Mouse (Mus musculus): ENCODE measurements around the gene Adamtsl2. TPM values are rescaled to one million over a fixed set of nuclear protein-coding genes. Genes with fewer than 3 reads are reported as not detected.

Gene Adamtsl2
- total RNA-seq (2014; rRNA removed) (14.3 and 17.0 TPM in 2 replicates), polyA plus RNA-seq (2015; fragmentation: Nextera tagmentation; extraction: Ambion mirVana) (7.3 and 9.3 TPM in 2 replicates)

DNA sequence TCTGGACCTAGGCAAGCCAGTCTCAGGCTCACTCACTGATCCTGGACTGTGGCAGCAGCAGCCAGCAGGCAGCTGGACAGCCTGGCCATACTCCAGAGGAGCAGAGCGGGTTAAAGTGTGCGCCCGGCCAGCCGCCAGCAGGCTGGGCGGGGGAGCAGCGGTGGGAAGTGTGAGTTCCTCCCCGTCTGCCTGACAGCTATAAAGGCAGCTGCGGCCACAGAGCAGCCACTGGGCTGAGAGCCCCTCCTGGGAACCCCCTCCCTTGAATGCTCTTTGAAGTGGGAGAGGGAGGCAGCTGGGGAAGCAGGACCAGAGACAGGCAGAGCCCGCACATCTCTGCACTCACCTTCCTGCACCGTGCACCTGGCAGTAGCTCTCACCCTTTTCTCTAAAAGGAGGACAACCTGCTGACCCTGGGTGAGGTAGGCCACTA, at the start of gene Adamtsl2:
Gene Adamtsl2, plus strand, starts transcription at position 228 of the 433 bp plus-strand sequence.
- ATAC-seq (ENCODE audit: low FRiP score) (peak; percentile 63), DNase-seq (ENCODE audit: low spot score) (peak; percentile 88)
- Histone ChIP-seq H3K36me3 (ENCODE audit: insufficient read depth, low read length) (no peaks in the 10 kb centered on the region), H3K4me1 (ENCODE audit: insufficient read depth, low read length) (0 out of 2 replicates have a peak, but pooled peaks cover 7% of the 10 kb centered on the region), H3K9ac (replicated peaks; ENCODE audit: low read length, poor library complexity, severe bottlenecking) (no peak within 1 kb of the TSS; the same call in 1 of the 2 replicates), H3K4me2 (ENCODE audit: low read depth, low read length, poor library complexity, severe bottlenecking) (peak within 1 kb of the TSS; percentile 19), H3K9me3 (ENCODE audit: low read length) (no peaks in the 10 kb centered on the region), H3K4me3 (ENCODE audit: low read depth, low read length) (no peak within 1 kb of the TSS), H3K27me3 (ENCODE audit: insufficient read depth, low read length) (no peaks in the 10 kb centered on the region), H3K27ac (ENCODE audit: low read depth, low read length) (no peak within 1 kb of the TSS)
- 3% methylated on average over 10 of the region's 10 CpGs for WGBS
- TF ChIP-seq CTCF (IDR thresholded peaks at IDR 0.05): no peak

GRCm38 (mm10) chr2:27032361-27032760, 46.8 kb upstream of the Adamtsl2 start:
- ATAC-seq (ENCODE audit: low FRiP score) (no peak), DNase-seq (ENCODE audit: low spot score) (no peak)
- Histone ChIP-seq H3K4me2 (ENCODE audit: low read depth, low read length, poor library complexity, severe bottlenecking) (no peak overlapping the region), H3K4me1 (ENCODE audit: insufficient read depth, low read length) (peaks cover 5% of the 10 kb centered on the region; the same call in 1 of the 2 replicates), H3K27ac (ENCODE audit: low read depth, low read length) (no peak overlapping the region), H3K36me3 (ENCODE audit: insufficient read depth, low read length) (no peaks in the 10 kb centered on the region), H3K9me3 (ENCODE audit: low read length) (no peaks in the 10 kb centered on the region), H3K4me3 (ENCODE audit: low read depth, low read length) (no peak overlapping the region), H3K27me3 (ENCODE audit: insufficient read depth, low read length) (no peaks in the 10 kb centered on the region), H3K9ac (replicated peaks; ENCODE audit: low read length, poor library complexity, severe bottlenecking) (no peak overlapping the region)
- peak; percentile 45; the same call in 1 of the 2 replicates for TF ChIP-seq CTCF (IDR thresholded peaks at IDR 0.05)
- 71% methylated on average over 2 of the region's 2 CpGs for WGBS

DNA sequence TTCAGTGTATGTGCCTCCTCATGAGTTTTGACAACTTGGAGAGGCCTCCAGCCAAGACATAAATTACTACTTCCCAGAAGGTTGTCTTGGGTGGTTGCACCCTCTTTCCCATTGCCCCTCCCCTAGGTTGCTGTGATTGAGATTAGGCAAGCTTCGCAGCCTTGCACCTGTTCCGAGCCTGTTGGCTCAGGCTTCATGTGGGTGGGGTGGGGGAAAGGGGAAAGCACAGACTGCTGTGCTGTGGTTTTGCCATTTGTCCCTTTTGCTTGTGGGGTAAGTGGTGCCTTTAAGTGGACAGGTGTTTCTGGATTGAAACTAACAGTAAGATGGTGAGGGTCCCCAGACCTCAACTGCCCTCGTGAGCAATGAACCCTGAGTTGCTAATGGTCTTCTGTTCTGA, 43.2 kb upstream of the Adamtsl2 start:
- Histone ChIP-seq H3K4me3 (ENCODE audit: low read depth, low read length) (no peak overlapping the region), H3K27ac (ENCODE audit: low read depth, low read length) (no peak overlapping the region), H3K4me1 (ENCODE audit: insufficient read depth, low read length) (no peaks in the 10 kb centered on the region), H3K4me2 (ENCODE audit: low read depth, low read length, poor library complexity, severe bottlenecking) (no peak overlapping the region), H3K9ac (replicated peaks; ENCODE audit: low read length, poor library complexity, severe bottlenecking) (no peak overlapping the region), H3K27me3 (ENCODE audit: insufficient read depth, low read length) (no peaks in the 10 kb centered on the region), H3K36me3 (ENCODE audit: insufficient read depth, low read length) (no peaks in the 10 kb centered on the region), H3K9me3 (ENCODE audit: low read length) (no peaks in the 10 kb centered on the region)
- TF ChIP-seq CTCF (IDR thresholded peaks at IDR 0.05): no peak
- WGBS: 58% methylated on average over 3 of the region's 3 CpGs
- ATAC-seq (ENCODE audit: low FRiP score) (no peak), DNase-seq (ENCODE audit: low spot score) (no peak)

DNA sequence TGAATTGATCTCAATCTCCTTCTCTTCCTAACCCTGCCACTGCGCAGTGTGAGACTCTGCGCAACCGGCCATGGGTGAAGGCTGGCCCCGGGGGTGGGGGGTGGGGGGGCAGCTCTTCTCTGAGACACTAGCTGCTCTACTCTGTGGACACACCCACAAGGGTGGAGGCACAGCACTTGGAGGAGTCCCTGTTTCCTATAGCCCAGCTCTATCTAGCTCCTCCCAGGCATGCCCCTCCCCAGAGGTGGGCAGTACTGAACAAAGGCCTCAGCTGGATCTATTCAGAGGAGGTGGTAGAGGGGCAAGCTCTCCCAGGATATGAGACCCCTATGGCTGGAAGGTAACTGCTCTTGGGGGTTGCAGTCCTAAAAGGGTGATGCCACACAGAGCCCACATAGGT, 42.2 kb upstream of the Adamtsl2 start:
- no peak overlapping the region for H3K9ac ChIP-seq (replicated peaks; ENCODE audit: low read length, poor library complexity, severe bottlenecking)
- 67% methylated on average over 4 of the region's 4 CpGs for WGBS
- TF ChIP-seq CTCF (IDR thresholded peaks at IDR 0.05): no peak

DNA sequence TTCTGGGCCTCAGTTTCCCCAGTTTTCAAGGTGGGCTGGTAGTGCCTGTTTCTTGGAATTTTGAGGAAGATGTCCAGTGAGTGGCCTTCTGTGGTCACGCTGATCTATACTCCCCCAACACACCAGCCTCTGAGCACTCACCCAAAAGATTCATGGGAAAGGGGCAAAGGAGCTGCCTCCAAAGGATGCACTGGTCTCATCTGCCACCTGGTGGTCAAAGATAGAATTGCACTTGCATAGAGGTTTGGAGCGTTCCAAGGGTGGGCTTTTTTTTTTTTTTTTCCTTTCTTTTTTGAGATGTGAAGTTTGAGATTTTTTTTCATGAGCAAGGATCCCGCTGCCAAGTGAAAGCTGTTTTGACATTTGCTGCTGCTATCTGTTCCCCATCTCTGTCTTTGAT, 40.6 kb upstream of the Adamtsl2 start:
- Histone ChIP-seq H3K4me2 (ENCODE audit: low read depth, low read length, poor library complexity, severe bottlenecking) (no peak overlapping the region), H3K27ac (ENCODE audit: low read depth, low read length) (no peak overlapping the region), H3K4me1 (ENCODE audit: insufficient read depth, low read length) (no peaks in the 10 kb centered on the region), H3K27me3 (ENCODE audit: insufficient read depth, low read length) (no peaks in the 10 kb centered on the region), H3K36me3 (ENCODE audit: insufficient read depth, low read length) (no peaks in the 10 kb centered on the region), H3K9me3 (ENCODE audit: low read length) (no peaks in the 10 kb centered on the region), H3K4me3 (ENCODE audit: low read depth, low read length) (no peak overlapping the region), H3K9ac (replicated peaks; ENCODE audit: low read length, poor library complexity, severe bottlenecking) (no peak overlapping the region)
- peak; percentile 85 for DNase-seq (ENCODE audit: low spot score)
- 0 out of 2 replicates have a peak, but pooled peaks have one; percentile 38 for ATAC-seq (ENCODE audit: low FRiP score)
- peak; percentile 97 for TF ChIP-seq CTCF (IDR thresholded peaks at IDR 0.05)
- 1% methylated on average over 3 of the region's 3 CpGs for WGBS

More for the DNA sequence above, 42.2 kb upstream of the Adamtsl2 start:
- Histone ChIP-seq H3K4me1 (ENCODE audit: insufficient read depth, low read length) (no peaks in the 10 kb centered on the region), H3K4me3 (ENCODE audit: low read depth, low read length) (no peak overlapping the region), H3K4me2 (ENCODE audit: low read depth, low read length, poor library complexity, severe bottlenecking) (no peak overlapping the region), H3K9me3 (ENCODE audit: low read length) (no peaks in the 10 kb centered on the region), H3K27ac (ENCODE audit: low read depth, low read length) (no peak overlapping the region), H3K27me3 (ENCODE audit: insufficient read depth, low read length) (no peaks in the 10 kb centered on the region), H3K36me3 (ENCODE audit: insufficient read depth, low read length) (no peaks in the 10 kb centered on the region)
- no peak for DNase-seq (ENCODE audit: low spot score)
- no peak for ATAC-seq (ENCODE audit: low FRiP score)

DNA sequence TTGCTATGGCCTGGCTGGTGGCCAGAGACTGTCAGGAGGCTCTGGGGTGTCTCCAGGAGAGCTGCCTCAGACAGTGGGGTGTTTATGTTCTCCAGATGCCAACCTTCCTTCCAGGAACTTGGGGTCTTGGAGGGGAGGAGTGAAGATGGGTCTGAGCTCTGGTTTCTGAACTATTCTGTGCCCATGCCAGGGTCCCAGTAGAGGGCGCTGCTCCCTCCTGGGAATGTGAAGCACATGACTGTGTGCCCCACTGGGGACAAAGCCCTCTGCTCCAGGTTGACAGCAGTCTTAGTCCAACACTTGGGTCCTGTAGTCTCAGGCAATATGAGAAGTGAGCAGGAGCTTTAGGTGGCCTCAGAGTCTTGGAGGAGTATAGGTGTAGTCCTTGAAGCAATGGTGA, 39.9 kb upstream of the Adamtsl2 start:
- H3K27me3 ChIP-seq (ENCODE audit: insufficient read depth, low read length): no peaks in the 10 kb centered on the region
- 10% methylated on average over 1 of the region's 1 CpGs for WGBS

More for the DNA sequence above, 39.9 kb upstream of the Adamtsl2 start:
- DNase-seq (ENCODE audit: low spot score) (no peak), ATAC-seq (ENCODE audit: low FRiP score) (no peak)
- Histone ChIP-seq H3K9me3 (ENCODE audit: low read length) (no peaks in the 10 kb centered on the region), H3K4me3 (ENCODE audit: low read depth, low read length) (no peak overlapping the region), H3K4me1 (ENCODE audit: insufficient read depth, low read length) (no peaks in the 10 kb centered on the region), H3K27ac (ENCODE audit: low read depth, low read length) (no peak overlapping the region), H3K36me3 (ENCODE audit: insufficient read depth, low read length) (no peaks in the 10 kb centered on the region), H3K4me2 (ENCODE audit: low read depth, low read length, poor library complexity, severe bottlenecking) (no peak overlapping the region), H3K9ac (replicated peaks; ENCODE audit: low read length, poor library complexity, severe bottlenecking) (no peak overlapping the region)
- peak; percentile 44 for TF ChIP-seq CTCF (IDR thresholded peaks at IDR 0.05)

Measured in midbrain, postnatal 0 days (tissue).